Mouse (Mus musculus) CH12.LX (cell line): ENCODE measurements around the gene Nle1. TPM values are rescaled to one million over a fixed set of nuclear protein-coding genes. Genes with fewer than 3 reads are reported as not detected.

Experiments used
- DNase-seq: peaks from one replicate; pipeline ENCODE4 v3.0.0-alpha.2; 2013; ENCODE audit errors: extremely low read depth
- H3K27ac ChIP-seq: 2 replicates; pipeline ENCODE4 v1.5.1; 2012; ENCODE audit warnings: low read depth, mild to moderate bottlenecking, control low read depth, moderate library complexity; ENCODE audit not compliant: insufficient read depth
- H3K27me3 ChIP-seq: replicated peaks from 2 replicates; pipeline ENCODE3; 2012; ENCODE audit warnings: inconsistent platforms
- H3K36me3 ChIP-seq, 2 experiments: replicated peaks in 1 of 2; 2 replicates each; pipeline versions ENCODE3 to v1.6.1; 2012; ENCODE audit warnings: inconsistent platforms in 1 of 2, low read length in 1 of 2, mild to moderate bottlenecking in 1 of 2, mixed read lengths in 1 of 2, moderate library complexity in 1 of 2; ENCODE audit not compliant: control insufficient read depth in 1 of 2, insufficient read depth in 1 of 2
- H3K4me1 ChIP-seq, 2 experiments: 2 replicates each; pipeline ENCODE4 v1.6.1; 2012; ENCODE audit warnings: inconsistent platforms in 1 of 2, moderate library complexity in 1 of 2; ENCODE audit not compliant: insufficient read depth in 2 of 2, control insufficient read depth in 1 of 2
- H3K4me2 ChIP-seq: 2 replicates; pipeline ENCODE4 v1.6.1; 2012; ENCODE audit warnings: low read depth, mild to moderate bottlenecking, control low read depth; ENCODE audit not compliant: poor library complexity, insufficient read depth, severe bottlenecking
- H3K4me3 ChIP-seq, 3 experiments: fragments of 150-350 bp in 1 of 3; sonication (generic) in 1 of 3; replicated peaks in 1 of 3; 2 replicates each; pipeline versions ENCODE3 to v1.5.1; 2011 to 2012; ENCODE audit warnings: low read depth in 2 of 3, low read length in 2 of 3, mild to moderate bottlenecking in 2 of 3, moderate library complexity in 2 of 3, control low read depth in 1 of 3, improper control_type of control experiment in 1 of 3, inconsistent platforms in 1 of 3, mixed read lengths in 1 of 3; ENCODE audit not compliant: poor library complexity in 1 of 3
- H3K79me2 ChIP-seq: replicated peaks from 2 replicates; pipeline ENCODE4 v1.6.1; 2012; ENCODE audit warnings: mild to moderate bottlenecking, moderate library complexity; ENCODE audit not compliant: control insufficient read depth, poor library complexity, insufficient read depth, severe bottlenecking; ENCODE audit errors: extremely low read depth
- H3K9ac ChIP-seq: 2 replicates; pipeline ENCODE4 v1.6.1; 2012; ENCODE audit warnings: low read depth, mild to moderate bottlenecking, control low read depth, moderate library complexity; ENCODE audit not compliant: insufficient read depth
- H3K9me3 ChIP-seq: replicated peaks from 2 replicates; pipeline ENCODE3; 2012; ENCODE audit warnings: low read length, inconsistent platforms, mixed read lengths
- CHD1 ChIP-seq: IDR thresholded peaks from 2 replicates; pipeline ENCODE4 v1.6.1; 2012; ENCODE audit warnings: low read depth, low read length, improper control_type of control experiment, inconsistent platforms
- CHD2 ChIP-seq: IDR thresholded peaks from 2 replicates; pipeline ENCODE4 v1.6.1; 2011; ENCODE audit warnings: low read length, improper control_type of control experiment
- CTCF ChIP-seq, 2 experiments: IDR thresholded peaks in 1 of 2; conservative IDR thresholded peaks in 1 of 2; 2 replicates each; pipeline ENCODE4 v1.5.1; 2011 to 2012; ENCODE audit warnings: low read depth in 2 of 2, low read length in 2 of 2, improper control_type of control experiment in 1 of 2, inconsistent platforms in 1 of 2, mild to moderate bottlenecking in 1 of 2, moderate library complexity in 1 of 2
- IRF4 ChIP-seq: IDR thresholded peaks from 2 replicates; pipeline ENCODE4 v1.6.1; 2014; ENCODE audit warnings: low read depth, mild to moderate bottlenecking, inconsistent platforms, low read length, improper control_type of control experiment
- JUN ChIP-seq: IDR thresholded peaks from 2 replicates; pipeline ENCODE4 v1.6.1; 2011; ENCODE audit warnings: low read depth, mild to moderate bottlenecking, low read length, improper control_type of control experiment, moderate library complexity; ENCODE audit not compliant: insufficient read depth
- JUND ChIP-seq: conservative IDR thresholded peaks from 2 replicates; pipeline ENCODE4 v1.6.1; 2011; ENCODE audit warnings: low read depth, low read length, improper control_type of control experiment
- MAX ChIP-seq: IDR thresholded peaks from 2 replicates; pipeline ENCODE4 v1.6.1; 2011; ENCODE audit warnings: low read length, improper control_type of control experiment
- MXI1 ChIP-seq: IDR thresholded peaks from 2 replicates; pipeline ENCODE4 v1.6.1; 2011; ENCODE audit warnings: mild to moderate bottlenecking, low read depth, low read length, improper control_type of control experiment
- MYC ChIP-seq: IDR thresholded peaks from 2 replicates; pipeline ENCODE4 v1.6.1; 2011; ENCODE audit warnings: low read depth, mild to moderate bottlenecking, improper control_type of control experiment, low read length
- NELFE ChIP-seq: IDR thresholded peaks from 2 replicates; pipeline ENCODE4 v1.6.1; 2011; ENCODE audit warnings: low read depth, low read length, improper control_type of control experiment
- NRF1 ChIP-seq: IDR thresholded peaks from 2 replicates; pipeline ENCODE4 v1.6.1; 2014; ENCODE audit warnings: low read depth, mild to moderate bottlenecking, inconsistent platforms, low read length, improper control_type of control experiment, moderate library complexity
- POLR2A ChIP-seq: IDR thresholded peaks from 2 replicates; pipeline ENCODE4 v1.6.1; 2011; ENCODE audit warnings: low read depth, mild to moderate bottlenecking, improper control_type of control experiment, low read length
- RAD21 ChIP-seq: IDR thresholded peaks from 2 replicates; pipeline ENCODE4 v1.6.1; 2011; ENCODE audit warnings: low read depth, mild to moderate bottlenecking, low read length, improper control_type of control experiment, moderate library complexity
- RCOR1 ChIP-seq: conservative IDR thresholded peaks from 2 replicates; pipeline ENCODE4 v1.6.1; 2012; ENCODE audit warnings: low read depth, mild to moderate bottlenecking, inconsistent platforms, low read length, improper control_type of control experiment
- SIN3A ChIP-seq: IDR thresholded peaks from 2 replicates; pipeline ENCODE4 v1.6.1; 2012; ENCODE audit warnings: low read length, improper control_type of control experiment, inconsistent platforms
- SMC3 ChIP-seq: IDR thresholded peaks from 2 replicates; pipeline ENCODE4 v1.6.1; 2011; ENCODE audit warnings: low read depth, low read length, improper control_type of control experiment
- TCF12 ChIP-seq: IDR thresholded peaks from 2 replicates; pipeline ENCODE4 v1.6.1; 2014; ENCODE audit warnings: low read depth, mild to moderate bottlenecking, inconsistent platforms, low read length, improper control_type of control experiment
- UBTF ChIP-seq: IDR thresholded peaks from 2 replicates; pipeline ENCODE4 v1.6.1; 2012; ENCODE audit warnings: low read depth, mild to moderate bottlenecking, inconsistent platforms, low read length, improper control_type of control experiment, moderate library complexity
- ZC3H11A ChIP-seq: IDR thresholded peaks from 2 replicates; pipeline ENCODE4 v1.6.1; 2012; ENCODE audit warnings: low read depth, mild to moderate bottlenecking, inconsistent platforms, low read length, improper control_type of control experiment
- ZKSCAN1 ChIP-seq: IDR thresholded peaks from 2 replicates; pipeline ENCODE4 v1.6.1; 2012; ENCODE audit warnings: low read depth, inconsistent platforms, low read length, improper control_type of control experiment, borderline replicate concordance
- dilution Hi-C: fragments of 300-500 bp; cut with MboI; formaldehyde crosslinking; loops from 2 replicates; pipeline ENCODE4 v1.14.3; 2020; ENCODE audit warnings: low sequenced_read_pairs; ENCODE audit not compliant: extremely low pct_unique_long_range_greater_than_20kb, extremely low pct_ligation_motif_present
- in situ Hi-C: fragments of 300-500 bp; cut with MboI; formaldehyde crosslinking; loops from 3 replicates; pipeline ENCODE4 v1.14.3; 2019; ENCODE audit warnings: low sequenced_read_pairs, low pct_ligation_motif_present, low pct_unique_long_range_greater_than_20kb, mixed read lengths
- polyA plus RNA-seq: library from polyadenylated mRNA; unstranded; fragments of >175 nt; gene quantifications from 2 replicates; pipeline ENCODE4 v1.2.1, GENCODE M21; 2012; ENCODE audit warnings: low read depth; ENCODE audit not compliant: insufficient read length
- total RNA-seq, 2 experiments: library from RNA; depleted of rRNA; stranded (reverse); fragments of 300-350 nt in 1 of 2; fragments of >200 nt in 1 of 2; gene quantifications; 2 replicates each; pipeline ENCODE4 v1.2.3; 2012 to 2014

Nle1 gene
- total and polyA plus RNA-seq, 3 experiments: 54.9 to 107 (median 69.1) TPM

DNA sequence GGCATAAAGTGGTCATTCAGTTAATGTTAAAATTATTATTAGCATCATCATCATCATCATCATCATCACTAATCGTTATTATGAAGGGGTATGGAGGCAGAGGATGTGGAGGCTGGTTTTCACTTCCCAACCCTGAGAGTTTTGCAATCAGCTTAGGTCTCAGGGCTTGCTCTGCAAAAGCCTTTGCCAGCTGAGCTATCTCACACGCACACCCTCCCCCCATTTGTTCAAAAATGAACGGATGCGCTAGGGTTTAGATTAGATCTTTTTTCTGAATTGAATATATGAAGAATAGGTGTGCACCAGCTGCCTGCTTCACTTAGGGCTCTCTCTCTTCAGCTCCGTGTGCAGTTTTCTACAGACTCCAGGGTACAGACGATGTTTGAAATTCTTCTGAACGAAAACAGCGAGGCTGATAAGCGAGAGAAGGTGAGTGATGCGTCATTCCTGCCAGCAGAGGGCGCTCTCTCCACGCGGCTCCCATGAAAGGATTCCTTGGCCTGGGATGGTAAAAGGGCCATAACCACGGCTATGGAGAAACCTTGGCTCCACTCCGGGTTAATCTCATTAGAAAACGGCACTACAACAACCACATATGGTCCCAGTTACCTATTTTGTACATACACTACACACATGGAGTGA lies 6.6 kb upstream of the Nle1 start:
- no peak overlapping the region for H3K27ac ChIP-seq
- peak; percentile 85 for DNase-seq
- peak overlapping the region; percentile 84 for H3K4me2 ChIP-seq
- in situ Hi-C loops: loop anchor here (5.0 to 25.0 kb wide), 4 partner anchors 117 to 497 kb away; partner anchors contain the start of genes Rasl10b, Slfn3 and Slfn4
- dilution Hi-C loops: no loop called here
- peaks cover 26% of the 10 kb centered on the region for H3K27me3 ChIP-seq
- no peak overlapping the region for H3K4me3 ChIP-seq
- no peak overlapping the region for H3K9ac ChIP-seq
- H3K79me2 ChIP-seq: no peaks in the 10 kb centered on the region
- no peaks in the 10 kb centered on the region for H3K9me3 ChIP-seq
- peaks cover 5 to 18% of the 10 kb centered on the region in 2 experiments; a peak in 3 of 4 replicates for H3K4me1 ChIP-seq
- TF ChIP-seq RAD21 (peak; percentile 100), POLR2A (no peak), ZC3H11A (peak; percentile 99), JUND (0 out of 2 replicates have a peak, but pooled peaks have one; percentile 29), CHD2 (no peak), NRF1 (peak; percentile 40; the same call in 1 of the 2 replicates), JUN (0 out of 2 replicates have a peak, but pooled peaks have one; percentile 18), SMC3 (peak; percentile 99), MXI1 (peak; percentile 65; the same call in 1 of the 2 replicates), RCOR1 (no peak), MYC (0 out of 2 replicates have a peak, but pooled peaks have one; percentile 29), UBTF (no peak), CHD1 (no peak), CTCF (conservative IDR thresholded peaks at IDR 0.05 in 1 of 2, IDR thresholded peaks at IDR 0.05 in 1 of 2; ENCODE audit: low read depth in 2 of 2, low read length in 2 of 2) (peak; percentile 97 to 99), MAX (0 out of 2 replicates have a peak, but pooled peaks have one; percentile 38), ZKSCAN1 (no peak), NELFE (peak; percentile 60; the same call in 1 of the 2 replicates), SIN3A (peak; percentile 49; the same call in 1 of the 2 replicates), TCF12 (peak; percentile 54; the same call in 1 of the 2 replicates), IRF4 (peak; percentile 59; the same call in 1 of the 2 replicates)
- H3K36me3 ChIP-seq: no peaks in the 10 kb centered on the region
